Mouse (Mus musculus): ENCODE measurements around the gene Shbg. TPM values are rescaled to one million over a fixed set of nuclear protein-coding genes. Genes with fewer than 3 reads are reported as not detected.

Shbg gene
- polyA plus RNA-seq (2017; shearing (Covaris generic)) = not detected

GRCm38 (mm10) chr11:69617805-69618204 is at the start of gene Shbg:
Gene Shbg, minus strand, starts transcription at chr11:69617905.
- no peak for ATAC-seq

GRCm38 (mm10) chr11:69666665-69667005 is 48.9 kb upstream of the Shbg start:
- no peak for ATAC-seq

- ATAC-seq = no peak
These were observed 48.4 kb upstream of the Shbg start, which contains the start of gene Cd68 for GRCm38 (mm10) chr11:69665961-69666664. Gene Cd68, minus strand, starts transcription at chr11:69666153.

- no peak for ATAC-seq
These were observed 47.8 kb upstream of the Shbg start for GRCm38 (mm10) chr11:69665457-69665960.

- no peak for ATAC-seq
These were observed 47.1 kb upstream of the Shbg start for GRCm38 (mm10) chr11:69664841-69665240.

GRCm38 (mm10) chr11:69663795-69664194 is 46.1 kb upstream of the Shbg start:
- ATAC-seq = no peak

GRCm38 (mm10) chr11:69662967-69663671 is 45.4 kb upstream of the Shbg start:
- no peak for ATAC-seq

GRCm38 (mm10) chr11:69662213-69662966 is 44.7 kb upstream of the Shbg start, which contains the start of gene Mpdu1:
Gene Mpdu1, minus strand, starts transcription at chr11:69662642.
- ATAC-seq = peak; percentile 89

- ATAC-seq = no peak
These were observed 43.6 kb upstream of the Shbg start for GRCm38 (mm10) chr11:69661221-69661881.

GRCm38 (mm10) chr11:69657462-69657881 is 39.8 kb upstream of the Shbg start:
- ATAC-seq = no peak

GRCm38 (mm10) chr11:69656617-69657461 is 39.1 kb upstream of the Shbg start:
- ATAC-seq = peak; percentile 45

GRCm38 (mm10) chr11:69656065-69656455 is 38.4 kb upstream of the Shbg start:
- no peak for ATAC-seq

GRCm38 (mm10) chr11:69655264-69656064 is 37.8 kb upstream of the Shbg start, which contains the start of gene Sox15:
Gene Sox15, plus strand, starts transcription at chr11:69655314.
- no peak for ATAC-seq

- no peak for ATAC-seq
These were observed 37.1 kb upstream of the Shbg start for GRCm38 (mm10) chr11:69654760-69655159.

GRCm38 (mm10) chr11:69653399-69653798 is 35.7 kb upstream of the Shbg start:
- ATAC-seq = no peak

GRCm38 (mm10) chr11:69645860-69646259 is 28.2 kb upstream of the Shbg start:
- no peak for ATAC-seq

GRCm38 (mm10) chr11:69635471-69635870 is 17.8 kb upstream of the Shbg start:
- no peak for ATAC-seq

- ATAC-seq = peak; percentile 24
These were observed 15.6 kb upstream of the Shbg start for GRCm38 (mm10) chr11:69633128-69633866.

GRCm38 (mm10) chr11:69632284-69633089 is 14.8 kb upstream of the Shbg start, which contains the start of gene Fxr2:
Gene Fxr2, plus strand, starts transcription at chr11:69632990.
- peak; percentile 95 for ATAC-seq

Data from CD4-positive, CD25-positive, alpha-beta regulatory T cell, adult 4 months (primary cell).